Mouse (Mus musculus) forebrain, embryonic 14.5 days (tissue): Measurements from ENCODE around the gene Lkaaear1. TPM values are rescaled to one million over a fixed set of nuclear protein-coding genes. Genes with fewer than 3 reads are reported as not detected.
A peak's percentile ranks its signal among the peaks of the same experiment; 100 is the strongest.

Source experiments
- ATAC-seq: fragments of 200-750 bp; cut with Nextera tagmentation; 2 replicates; pipeline ENCODE4 v1.8.0; 2017; ENCODE audit warnings: mild to moderate bottlenecking, moderate library complexity
- DNase-seq: peaks from one replicate; pipeline ENCODE4 v3.0.0-alpha.2; 2015; ENCODE audit warnings: low spot score
- H3K27ac ChIP-seq: fragments of 300-500 bp; sonication (generic); 2 replicates; pipeline ENCODE4 v1.5.1; 2014; ENCODE audit warnings: low read depth, mild to moderate bottlenecking, control low read depth, low read length, moderate library complexity
- H3K27me3 ChIP-seq: fragments of 300-500 bp; sonication (generic); replicated peaks from 2 replicates; pipeline ENCODE4 v1.6.1; 2014; ENCODE audit warnings: low read length, control low read depth, mixed read lengths; ENCODE audit not compliant: control insufficient read depth, insufficient read depth
- H3K36me3 ChIP-seq: fragments of 300-500 bp; sonication (generic); 2 replicates; pipeline ENCODE4 v1.6.1; 2014; ENCODE audit warnings: low read length, control low read depth; ENCODE audit not compliant: control insufficient read depth, insufficient read depth
- H3K4me1 ChIP-seq: fragments of 300-500 bp; sonication (generic); 2 replicates; pipeline ENCODE4 v1.6.1; 2014; ENCODE audit warnings: antibody characterized with exemption, low read length, control low read depth; ENCODE audit not compliant: control insufficient read depth, insufficient read depth
- H3K4me2 ChIP-seq: fragments of 300-500 bp; sonication (generic); 2 replicates; pipeline ENCODE4 v1.6.1; 2014; ENCODE audit warnings: mild to moderate bottlenecking, control low read depth, low read length
- H3K4me3 ChIP-seq: fragments of 300-500 bp; sonication (generic); 2 replicates; pipeline ENCODE4 v1.5.1; 2014; ENCODE audit warnings: low read depth, low read length, control low read depth
- H3K9ac ChIP-seq: fragments of 300-500 bp; sonication (generic); 2 replicates; pipeline ENCODE4 v1.6.1; 2014; ENCODE audit warnings: mild to moderate bottlenecking, low read length, control low read depth, moderate library complexity
- H3K9me3 ChIP-seq: fragments of 300-500 bp; sonication (generic); replicated peaks from 2 replicates; pipeline ENCODE4 v1.6.1; 2016; ENCODE audit warnings: low read length, control low read depth, mixed read lengths; ENCODE audit not compliant: control insufficient read depth
- WGBS: fragments of 180-500 bp; shearing (Covaris S2); extraction: QIAGEN DNeasy Blood & Tissue Kit; methylation state at CpG from one replicate; pipeline ENCODE4 v1.1.7; 2014; 5-methylcytosine and 5-hydroxymethylcytosine counted together
- polyA plus RNA-seq: library from polyadenylated mRNA; unstranded; fragments of >200 nt; fragmentation: Nextera tagmentation; extraction: Ambion mirVana; gene quantifications from 2 replicates; pipeline ENCODE4 v1.2.1, GENCODE M21; 2014

Lkaaear1 gene
- not detected in 2 replicates for polyA plus RNA-seq

GRCm38 (mm10) chr2:181698241-181698640 is at the start of gene Lkaaear1:
Gene Lkaaear1 (minus strand): TSS chr2:181698442.
- H3K4me2 ChIP-seq, result no peak within 1 kb of the TSS
- DNase-seq (no peak), ATAC-seq (no peak)
- no peak within 1 kb of the TSS for H3K9ac ChIP-seq
- peaks cover under 1% of the 10 kb centered on the region; the same call in 1 of the 2 replicates for H3K4me1 ChIP-seq
- H3K36me3 ChIP-seq, result no peaks in the 10 kb centered on the region
- H3K9me3 ChIP-seq, result no peaks in the 10 kb centered on the region
- H3K4me3 ChIP-seq, result no peak within 1 kb of the TSS
- H3K27ac ChIP-seq, result no peak within 1 kb of the TSS
- H3K27me3 ChIP-seq, result no peaks in the 10 kb centered on the region
- WGBS, result 51% methylated on average over 5 of the region's 5 CpGs

DNA sequence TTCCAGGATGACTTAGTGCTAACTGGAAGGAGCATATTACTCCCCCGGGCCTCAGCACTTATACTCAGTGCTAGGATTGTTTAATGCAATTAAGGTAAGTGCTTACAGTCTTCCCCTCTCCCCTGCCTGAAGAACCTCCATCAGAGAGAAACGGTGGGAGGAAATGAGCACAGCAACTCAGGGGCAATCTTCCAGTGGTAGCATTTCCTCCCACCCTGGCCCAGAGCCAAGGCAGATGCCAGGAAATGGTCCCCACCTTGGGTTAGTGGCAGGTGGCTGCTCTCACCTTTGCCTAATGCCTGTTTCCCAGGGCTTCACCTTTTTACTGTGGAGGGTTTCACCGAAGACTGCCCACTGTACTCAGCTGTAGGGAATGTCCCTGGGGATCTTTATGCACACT is 31.8 kb upstream of the Lkaaear1 start:
- no peak overlapping the region for H3K4me3 ChIP-seq
- H3K4me1 ChIP-seq, result peaks cover 8% of the 10 kb centered on the region
- no peaks in the 10 kb centered on the region for H3K9me3 ChIP-seq
- H3K4me2 ChIP-seq, result no peak overlapping the region
- ATAC-seq, result no peak
- H3K27me3 ChIP-seq, result no peaks in the 10 kb centered on the region
- WGBS, result 66% methylated on average over 3 of the region's 3 CpGs
- peaks cover 9% of the 10 kb centered on the region; the same call in 1 of the 2 replicates for H3K36me3 ChIP-seq
- no peak for DNase-seq
- no peak overlapping the region for H3K9ac ChIP-seq
- H3K27ac ChIP-seq, result no peak overlapping the region

- Histone ChIP-seq H3K27ac (no peak overlapping the region), H3K9me3 (no peaks in the 10 kb centered on the region), H3K4me1 (peaks cover 8% of the 10 kb centered on the region), H3K9ac (no peak overlapping the region), H3K27me3 (no peaks in the 10 kb centered on the region), H3K4me3 (no peak overlapping the region), H3K4me2 (no peak overlapping the region), H3K36me3 (peaks cover 9% of the 10 kb centered on the region; the same call in 1 of the 2 replicates)
- 19% methylated on average over 9 of the region's 9 CpGs for WGBS
- peak; percentile 51 for DNase-seq
- ATAC-seq, result peak; percentile 75
Measured at GRCm38 (mm10) chr2:181727659-181728262, 29.5 kb upstream of the Lkaaear1 start.

DNA sequence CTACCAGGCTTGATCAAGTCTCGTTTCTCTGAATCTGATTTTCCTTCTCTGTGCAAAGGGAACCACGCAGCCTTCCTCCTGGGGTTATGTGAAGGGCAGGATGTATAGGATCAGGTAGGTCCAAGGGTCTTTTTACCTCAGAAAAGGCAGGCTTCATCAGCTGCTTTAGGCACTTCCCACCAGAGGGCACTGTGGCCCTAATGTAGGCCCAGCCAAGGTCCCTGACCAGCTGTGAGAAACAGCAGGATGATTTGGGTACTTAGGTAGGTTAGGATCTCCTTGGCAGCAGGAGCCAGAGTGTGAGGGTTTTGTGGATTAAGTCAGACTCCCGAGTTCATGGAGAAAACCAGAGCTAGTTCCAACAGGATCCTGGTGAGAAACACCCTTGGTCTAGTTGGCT is 24.0 kb upstream of the Lkaaear1 start:
- 8% methylated on average over 3 of the region's 3 CpGs for WGBS
- Histone ChIP-seq H3K9me3 (no peaks in the 10 kb centered on the region), H3K4me2 (no peak overlapping the region), H3K9ac (no peak overlapping the region), H3K36me3 (peaks cover 33% of the 10 kb centered on the region), H3K27ac (no peak overlapping the region), H3K27me3 (no peaks in the 10 kb centered on the region), H3K4me3 (no peak overlapping the region), H3K4me1 (peaks cover 1% of the 10 kb centered on the region; the same call in 1 of the 2 replicates)
- peak; percentile 76 for DNase-seq
- ATAC-seq, result peak; percentile 44; the same call in 1 of the 2 replicates

DNA sequence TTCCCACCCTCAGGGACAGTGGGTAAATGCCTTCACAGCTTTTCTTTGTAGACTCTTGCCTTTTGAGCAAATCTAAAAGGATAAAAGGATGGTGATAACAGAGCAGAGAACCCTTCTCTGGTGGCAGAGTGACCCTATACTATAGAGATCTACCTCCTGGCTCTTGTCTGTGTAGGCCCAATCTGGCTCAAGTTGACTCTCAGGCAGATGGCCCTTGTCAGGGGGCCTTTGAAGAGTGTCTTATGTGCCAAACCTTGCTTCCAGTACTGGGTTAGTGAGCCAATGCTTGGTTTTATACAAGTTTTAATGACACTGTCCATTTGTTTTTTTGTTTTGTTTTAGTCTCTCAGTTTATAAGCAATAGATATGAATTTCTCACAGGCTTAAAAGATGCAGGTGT is 23.0 kb upstream of the Lkaaear1 start:
- Histone ChIP-seq H3K9ac (no peak overlapping the region), H3K27ac (no peak overlapping the region), H3K27me3 (no peaks in the 10 kb centered on the region), H3K36me3 (peaks cover 25% of the 10 kb centered on the region), H3K4me2 (no peak overlapping the region), H3K9me3 (no peaks in the 10 kb centered on the region), H3K4me1 (peaks cover 3% of the 10 kb centered on the region; the same call in 1 of the 2 replicates), H3K4me3 (no peak overlapping the region)
- no peak for ATAC-seq
- DNase-seq, result no peak

- no peaks in the 10 kb centered on the region for H3K27me3 ChIP-seq
- DNase-seq (no peak), ATAC-seq (no peak)
- peaks cover 24% of the 10 kb centered on the region for H3K36me3 ChIP-seq
- H3K9ac ChIP-seq, result no peak overlapping the region
- no peak overlapping the region for H3K4me2 ChIP-seq
- 33% methylated on average over 3 of the region's 3 CpGs for WGBS
- H3K27ac ChIP-seq, result no peak overlapping the region
- peaks cover 5% of the 10 kb centered on the region; the same call in 1 of the 2 replicates for H3K4me1 ChIP-seq
- H3K4me3 ChIP-seq, result no peak overlapping the region
- H3K9me3 ChIP-seq, result no peaks in the 10 kb centered on the region
Measured at GRCm38 (mm10) chr2:181720061-181720460, 21.8 kb upstream of the Lkaaear1 start.

- Histone ChIP-seq H3K27me3 (no peaks in the 10 kb centered on the region), H3K4me2 (peak overlapping the region; percentile 59; the same call in 1 of the 2 replicates), H3K4me3 (no peak overlapping the region), H3K4me1 (peaks cover 19% of the 10 kb centered on the region), H3K9ac (no peak overlapping the region), H3K36me3 (peaks cover 24% of the 10 kb centered on the region), H3K27ac (no peak overlapping the region), H3K9me3 (no peaks in the 10 kb centered on the region)
- peak; percentile 29 for DNase-seq
- no peak for ATAC-seq
- WGBS, result 70% methylated on average over 3 of the region's 3 CpGs
Measured at GRCm38 (mm10) chr2:181716991-181717390, 18.7 kb upstream of the Lkaaear1 start.

DNA sequence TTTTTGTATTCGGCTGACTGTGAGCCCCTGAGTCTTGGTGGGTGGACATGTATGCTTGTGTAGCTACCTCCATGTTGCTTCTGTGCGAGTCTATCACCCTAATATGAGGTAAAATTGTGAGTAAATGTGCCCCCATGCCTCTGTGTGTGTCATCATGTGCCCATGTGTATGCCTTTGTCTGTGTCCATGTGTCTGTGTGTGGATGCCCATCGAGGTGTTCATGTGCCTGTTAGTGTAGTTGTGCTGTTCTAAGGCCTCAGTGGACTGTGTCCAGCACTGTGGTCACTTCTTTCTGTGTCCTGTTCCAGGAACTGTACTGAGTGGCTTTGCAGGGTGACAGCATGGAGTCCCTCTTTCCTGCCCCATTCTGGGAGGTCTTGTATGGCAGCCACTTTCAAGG is 17.1 kb upstream of the Lkaaear1 start:
- no peak for DNase-seq
- H3K9me3 ChIP-seq, result no peaks in the 10 kb centered on the region
- H3K36me3 ChIP-seq, result peaks cover 21% of the 10 kb centered on the region
- peaks cover 19% of the 10 kb centered on the region for H3K4me1 ChIP-seq
- H3K9ac ChIP-seq, result peak overlapping the region; percentile 73
- peak overlapping the region; percentile 40 for H3K4me3 ChIP-seq
- H3K27ac ChIP-seq, result peak overlapping the region; percentile 80
- no peaks in the 10 kb centered on the region for H3K27me3 ChIP-seq
- 61% methylated on average over 3 of the region's 3 CpGs for WGBS
- ATAC-seq, result peak; percentile 13
- H3K4me2 ChIP-seq, result peak overlapping the region; percentile 59

GRCm38 (mm10) chr2:181714903-181715326 is 16.7 kb upstream of the Lkaaear1 start, which contains the start of gene Oprl1:
Gene Oprl1 (plus strand): TSS chr2:181715016.
- Histone ChIP-seq H3K36me3 (peaks cover 18% of the 10 kb centered on the region), H3K27ac (peak within 1 kb of the TSS; percentile 80), H3K9ac (peak within 1 kb of the TSS; percentile 73), H3K27me3 (no peaks in the 10 kb centered on the region), H3K4me1 (peaks cover 19% of the 10 kb centered on the region), H3K9me3 (no peaks in the 10 kb centered on the region), H3K4me2 (peak within 1 kb of the TSS; percentile 59), H3K4me3 (peak within 1 kb of the TSS; percentile 40)
- peak; percentile 85 for DNase-seq
- WGBS, result 0% methylated on average over 7 of the region's 7 CpGs
- ATAC-seq, result peak; percentile 84
